Mouse (Mus musculus): ENCODE data around the gene Serpina5. TPM values are rescaled to one million over a fixed set of nuclear protein-coding genes. Genes with fewer than 3 reads are reported as not detected.

Serpina5 gene
- polyA plus RNA-seq (2015; fragmentation: Nextera tagmentation; extraction: Ambion mirVana) = not detected in 2 replicates

DNA sequence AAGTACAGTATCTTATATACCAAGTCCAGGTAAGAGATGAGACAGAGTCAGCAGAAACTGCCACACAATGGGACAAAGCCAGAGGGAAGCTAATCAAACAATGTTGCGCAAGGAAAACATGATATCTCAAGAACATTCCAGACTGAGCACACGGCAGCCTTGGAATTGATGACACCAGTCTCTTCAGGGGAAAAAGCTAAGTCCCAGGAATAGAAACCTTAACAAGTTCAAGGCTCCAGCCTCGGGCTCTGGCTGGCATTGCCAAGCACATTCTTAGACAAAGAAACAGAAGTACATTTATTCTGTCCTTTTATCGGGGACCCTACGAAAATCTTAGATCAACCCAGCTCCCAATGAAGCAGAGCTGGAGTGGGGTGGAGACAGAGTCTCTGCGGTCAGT is at the start of gene Serpina5:
Serpina5 (plus strand) TSS at position 346 of the 400 bp plus-strand sequence.

DNA sequence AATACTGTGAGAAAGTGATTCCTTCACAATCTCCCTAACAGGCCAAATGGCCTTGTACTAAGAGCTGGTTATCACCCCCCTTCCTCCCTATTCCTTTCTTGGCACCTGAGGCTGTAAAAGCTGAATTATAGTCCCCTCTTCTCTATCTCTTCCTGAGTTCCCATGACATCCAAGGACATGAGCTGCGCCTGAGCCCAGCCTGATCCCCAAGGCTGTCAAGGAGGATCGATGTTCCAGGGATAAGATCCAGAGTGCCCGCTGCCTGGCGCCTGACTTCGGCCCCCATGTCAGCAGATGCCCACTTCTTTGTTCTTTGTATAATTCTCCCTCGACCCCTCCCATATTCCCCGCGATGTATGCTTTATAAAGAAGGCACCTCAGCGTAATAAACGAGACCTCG is 11.4 kb downstream of the Serpina5 start, which contains the start of gene Serpina3a:
Serpina3a (plus strand) TSS at position 392 of the 400 bp plus-strand sequence.

DNA sequence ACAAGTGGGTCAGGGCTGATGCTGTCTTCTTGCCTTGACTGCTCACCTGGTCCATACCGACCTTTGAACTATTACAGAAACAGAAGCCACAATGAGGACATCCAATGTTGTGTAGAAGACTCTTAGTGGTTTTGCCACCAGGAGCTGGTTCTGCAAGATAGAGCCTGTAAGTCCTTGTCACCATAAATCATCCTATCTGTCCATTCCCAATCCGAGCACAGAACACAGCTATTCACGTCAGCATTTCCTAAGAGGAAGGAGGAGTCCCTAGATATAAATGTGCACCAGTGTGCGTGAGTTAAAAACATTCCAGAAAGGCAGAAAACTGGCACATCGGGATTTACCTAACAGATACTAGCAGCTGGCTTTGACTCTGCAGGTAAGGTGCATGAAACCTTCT is 26.8 kb downstream of the Serpina5 start, which contains the start of gene Serpina3b:
Serpina3b (plus strand) TSS at position 301 of the 400 bp plus-strand sequence.

DNA sequence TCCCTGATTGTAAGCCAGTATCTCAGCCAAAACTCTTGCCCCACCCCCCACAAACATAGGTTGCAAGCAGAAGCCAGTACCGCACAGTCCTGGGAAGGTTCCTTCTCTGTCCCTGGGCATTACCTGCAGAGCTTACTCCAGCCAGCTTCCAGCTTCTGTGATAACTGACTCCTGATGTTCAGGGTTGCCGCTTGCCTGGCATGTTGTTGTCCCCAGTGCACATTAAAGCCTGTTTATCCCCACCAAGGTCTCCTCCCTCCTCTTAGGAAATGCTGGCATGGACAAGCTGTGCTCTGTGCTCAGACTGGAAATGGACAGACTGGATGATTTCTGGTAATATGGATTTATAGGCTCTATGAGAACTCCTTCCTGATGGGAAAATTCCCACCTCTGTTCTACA is 52.7 kb downstream of the Serpina5 start, which contains the start of gene Serpina3c:
Serpina3c (minus strand) TSS at position 215 of the 400 bp plus-strand sequence.

Other genes starting within 250 kb of the Serpina5 start
- gene Serpina1a, start 237.6 kb upstream of the Serpina5 start, polyA plus RNA-seq (2015; fragmentation: Nextera tagmentation; extraction: Ambion mirVana) = 1.0 and 2.8 TPM in 2 replicates
- 0.42 and 1.4 TPM in 2 replicates for gene Serpina1c, start 196.2 kb upstream of the Serpina5 start, polyA plus RNA-seq (2015; fragmentation: Nextera tagmentation; extraction: Ambion mirVana)
- 1.2 and 5.1 TPM in 2 replicates for gene Serpina1e, start 142.1 kb upstream of the Serpina5 start, polyA plus RNA-seq (2015; fragmentation: Nextera tagmentation; extraction: Ambion mirVana)
- 0.13 and 0.23 TPM in 2 replicates for gene Serpina11, start 111.2 kb upstream of the Serpina5 start, polyA plus RNA-seq (2015; fragmentation: Nextera tagmentation; extraction: Ambion mirVana)
- gene Serpina9, start 87.4 kb upstream of the Serpina5 start, polyA plus RNA-seq (2015; fragmentation: Nextera tagmentation; extraction: Ambion mirVana) = 0.04 TPM in 1 of 2 replicates, not detected in the other
- not detected in 2 replicates for gene Serpina12, start 56.7 kb upstream of the Serpina5 start, polyA plus RNA-seq (2015; fragmentation: Nextera tagmentation; extraction: Ambion mirVana)
- gene Serpina3a, start 11.6 kb downstream of the Serpina5 start, polyA plus RNA-seq (2015; fragmentation: Nextera tagmentation; extraction: Ambion mirVana) = not detected in 2 replicates
- not detected in 2 replicates for gene Serpina3b, start 26.9 kb downstream of the Serpina5 start, polyA plus RNA-seq (2015; fragmentation: Nextera tagmentation; extraction: Ambion mirVana)
- 1.2 and 1.8 TPM in 2 replicates for gene Serpina3c, start 52.8 kb downstream of the Serpina5 start, polyA plus RNA-seq (2015; fragmentation: Nextera tagmentation; extraction: Ambion mirVana)
- gene Serpina3f, start 113.4 kb downstream of the Serpina5 start, polyA plus RNA-seq (2015; fragmentation: Nextera tagmentation; extraction: Ambion mirVana) = 0.08 and 0.18 TPM in 2 replicates
- gene Serpina3g, start 135.1 kb downstream of the Serpina5 start, polyA plus RNA-seq (2015; fragmentation: Nextera tagmentation; extraction: Ambion mirVana) = 27.3 and 28.6 TPM in 2 replicates
- gene Serpina3i, start 162.0 kb downstream of the Serpina5 start, polyA plus RNA-seq (2015; fragmentation: Nextera tagmentation; extraction: Ambion mirVana) = 0.23 and 0.39 TPM in 2 replicates
- gene Serpina3j, start 213.4 kb downstream of the Serpina5 start, polyA plus RNA-seq (2015; fragmentation: Nextera tagmentation; extraction: Ambion mirVana) = 0.06 TPM in 1 of 2 replicates, not detected in the other
- 0.13 and 0.39 TPM in 2 replicates for gene Serpina3k, start 237.4 kb downstream of the Serpina5 start, polyA plus RNA-seq (2015; fragmentation: Nextera tagmentation; extraction: Ambion mirVana)
- gene Serpina3m, start 237.4 kb downstream of the Serpina5 start, polyA plus RNA-seq (2015; fragmentation: Nextera tagmentation; extraction: Ambion mirVana) = 0.94 and 2.6 TPM in 2 replicates

Data from urinary bladder, postnatal 0 days (tissue).